Mouse (Mus musculus): Measurements from ENCODE around the gene Btf3l4. TPM values are rescaled to one million over a fixed set of nuclear protein-coding genes. Genes with fewer than 3 reads are reported as not detected.
A peak's percentile ranks its signal among the peaks of the same experiment; 100 is the strongest.

The Btf3l4 gene
- polyA plus RNA-seq (2015; fragmentation: Nextera tagmentation; extraction: Ambion mirVana), result 180 and 199 TPM in 2 replicates

DNA sequence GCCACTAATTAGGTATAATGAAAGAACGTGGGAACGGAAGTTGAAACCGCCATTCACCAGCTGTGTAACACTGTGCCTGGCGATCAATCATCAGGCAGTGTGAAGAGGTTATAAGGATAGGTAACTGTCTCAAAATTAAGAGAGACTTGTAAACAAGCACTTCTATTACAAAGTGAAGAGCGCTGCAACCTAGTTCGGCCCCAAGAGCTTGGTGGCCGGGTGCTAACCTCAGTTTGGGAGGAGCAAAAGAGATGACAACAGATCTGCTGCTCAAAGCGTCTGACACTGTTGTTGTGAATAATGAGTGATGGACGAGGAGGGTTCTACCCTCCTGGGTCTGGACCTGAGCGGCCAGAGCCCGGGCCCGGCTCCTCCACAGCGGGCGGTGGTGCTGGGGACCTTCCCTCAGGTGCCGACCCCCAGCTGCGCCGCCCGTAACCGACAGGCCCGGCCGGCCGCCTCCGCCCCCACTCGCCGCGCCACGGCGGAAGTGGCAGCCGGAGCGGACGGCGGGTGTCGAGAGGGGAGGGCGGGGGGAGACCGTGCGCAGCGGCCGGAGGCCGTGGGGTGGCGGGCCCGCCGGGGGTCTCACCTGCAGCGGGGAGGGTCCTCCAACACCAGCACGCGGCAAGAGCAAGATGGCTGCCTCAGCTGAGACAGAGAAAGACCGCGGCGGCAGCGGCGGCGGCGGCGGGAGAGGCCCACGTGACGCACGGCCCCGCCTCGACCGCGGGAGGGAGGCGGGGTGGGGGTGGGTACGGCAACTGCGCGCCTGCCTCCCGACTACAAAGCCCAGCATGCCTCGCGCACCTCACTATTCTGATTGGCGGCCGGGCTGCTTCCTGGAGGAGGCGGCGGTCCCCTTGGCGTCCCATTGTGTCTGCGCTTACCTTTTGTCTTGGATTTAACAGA lies at the start of gene Btf3l4:
Gene Btf3l4 (minus strand): TSS at position 699 of the 912 bp plus-strand sequence.
- WGBS, result under 1% methylated on average over 67 of the region's 73 CpGs
- Histone ChIP-seq H3K36me3 (peaks cover 19% of the 10 kb centered on the region), H3K27ac (peak within 1 kb of the TSS; percentile 100), H3K4me2 (peak within 1 kb of the TSS; percentile 76), H3K9me3 (no peaks in the 10 kb centered on the region), H3K9ac (peak within 1 kb of the TSS; percentile 98), H3K27me3 (no peaks in the 10 kb centered on the region), H3K4me3 (peak within 1 kb of the TSS; percentile 90), H3K4me1 (peaks cover 30% of the 10 kb centered on the region)
- ATAC-seq (ENCODE audit: insufficient number of reproducible peaks, insufficient read depth, low FRiP score, low TSS enrichment, low read depth), result peak; percentile 95

GRCm38 (mm10) chr4:108878963-108879822 lies 45.8 kb upstream of the Btf3l4 start, which contains the start of gene Rab3b:
Rab3b (plus strand) TSS chr4:108879063.
- Histone ChIP-seq H3K9me3 (no peaks in the 10 kb centered on the region), H3K9ac (peak within 1 kb of the TSS; percentile 76), H3K36me3 (no peaks in the 10 kb centered on the region), H3K4me1 (0 out of 2 replicates have a peak, but pooled peaks cover 4% of the 10 kb centered on the region), H3K27me3 (peaks cover 7% of the 10 kb centered on the region; the same call in 1 of the 2 replicates), H3K27ac (no peak within 1 kb of the TSS), H3K4me2 (peak within 1 kb of the TSS; percentile 100), H3K4me3 (peak within 1 kb of the TSS; percentile 66)
- ATAC-seq (ENCODE audit: insufficient number of reproducible peaks, insufficient read depth, low FRiP score, low TSS enrichment, low read depth), result peak; percentile 72
- under 1% methylated on average over 46 of the region's 46 CpGs for WGBS

GRCm38 (mm10) chr4:108877901-108878300 lies 44.5 kb upstream of the Btf3l4 start:
- no peak overlapping the region for H3K9ac ChIP-seq
- H3K27me3 ChIP-seq, result peaks cover 7% of the 10 kb centered on the region; the same call in 1 of the 2 replicates
- H3K36me3 ChIP-seq, result no peaks in the 10 kb centered on the region
- H3K4me1 ChIP-seq, result 0 out of 2 replicates have a peak, but pooled peaks cover 4% of the 10 kb centered on the region
- no peak overlapping the region for H3K4me3 ChIP-seq
- H3K27ac ChIP-seq, result no peak overlapping the region
- ATAC-seq (ENCODE audit: insufficient number of reproducible peaks, insufficient read depth, low FRiP score, low TSS enrichment, low read depth), result no peak
- 73% methylated on average over 6 of the region's 6 CpGs for WGBS
- no peaks in the 10 kb centered on the region for H3K9me3 ChIP-seq
- no peak overlapping the region for H3K4me2 ChIP-seq

GRCm38 (mm10) chr4:108873746-108874145 lies 40.3 kb upstream of the Btf3l4 start:
- Histone ChIP-seq H3K27me3 (no peaks in the 10 kb centered on the region), H3K9ac (no peak overlapping the region), H3K9me3 (no peaks in the 10 kb centered on the region), H3K4me1 (no peaks in the 10 kb centered on the region), H3K4me3 (no peak overlapping the region), H3K4me2 (no peak overlapping the region), H3K36me3 (no peaks in the 10 kb centered on the region), H3K27ac (no peak overlapping the region)
- ATAC-seq (ENCODE audit: insufficient number of reproducible peaks, insufficient read depth, low FRiP score, low TSS enrichment, low read depth), result no peak
- 88% methylated on average over 5 of the region's 5 CpGs for WGBS

DNA sequence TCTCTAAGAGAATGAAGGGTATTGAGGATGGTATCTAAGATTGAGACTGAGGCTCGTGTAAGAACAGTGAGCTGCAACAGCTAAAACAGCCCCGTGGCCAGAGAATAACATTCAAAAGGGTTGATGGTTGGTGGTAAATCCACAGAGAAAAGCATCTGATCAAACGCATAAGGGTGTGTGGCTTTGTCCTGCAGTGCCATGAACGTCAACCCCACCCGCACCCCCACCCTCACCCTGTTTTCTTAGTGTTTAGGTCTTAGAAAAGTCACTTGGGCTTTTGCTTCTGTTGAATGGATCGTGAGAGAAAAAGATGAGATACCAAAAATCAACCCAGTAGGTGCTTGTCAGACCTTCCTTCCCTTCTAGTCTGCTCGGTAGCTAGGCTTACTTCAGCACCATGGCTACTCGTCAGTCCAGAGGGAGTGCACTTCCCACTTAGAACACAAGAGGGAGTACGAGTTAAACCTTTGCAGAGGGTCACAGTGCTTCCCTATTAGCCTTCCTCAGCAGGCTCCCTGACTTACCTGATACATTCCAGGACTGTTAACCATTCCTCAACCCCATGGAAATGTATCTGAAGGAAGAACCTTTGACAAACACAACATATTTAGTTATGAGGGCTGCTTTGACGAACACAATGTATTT lies 36.4 kb upstream of the Btf3l4 start:
- no peaks in the 10 kb centered on the region for H3K9me3 ChIP-seq
- H3K27me3 ChIP-seq, result no peaks in the 10 kb centered on the region
- no peak overlapping the region for H3K4me2 ChIP-seq
- WGBS, result 36% methylated on average over 10 of the region's 10 CpGs
- H3K36me3 ChIP-seq, result peaks cover 4% of the 10 kb centered on the region; the same call in 1 of the 2 replicates
- no peak overlapping the region for H3K4me3 ChIP-seq
- no peaks in the 10 kb centered on the region for H3K4me1 ChIP-seq
- ATAC-seq (ENCODE audit: insufficient number of reproducible peaks, insufficient read depth, low FRiP score, low TSS enrichment, low read depth), result peak; percentile 71; the same call in 1 of the 2 replicates
- no peak overlapping the region for H3K9ac ChIP-seq
- no peak overlapping the region for H3K27ac ChIP-seq

GRCm38 (mm10) chr4:108866806-108867205 lies 33.4 kb upstream of the Btf3l4 start:
- Histone ChIP-seq H3K4me1 (no peaks in the 10 kb centered on the region), H3K4me3 (no peak overlapping the region), H3K9me3 (no peaks in the 10 kb centered on the region), H3K27ac (no peak overlapping the region), H3K9ac (no peak overlapping the region), H3K4me2 (no peak overlapping the region), H3K36me3 (peaks cover 27% of the 10 kb centered on the region), H3K27me3 (no peaks in the 10 kb centered on the region)
- ATAC-seq (ENCODE audit: insufficient number of reproducible peaks, insufficient read depth, low FRiP score, low TSS enrichment, low read depth), result no peak
- WGBS, result 88% methylated on average over 7 of the region's 7 CpGs

- Histone ChIP-seq H3K4me2 (peak within 1 kb of the TSS; percentile 94), H3K9ac (peak within 1 kb of the TSS; percentile 91), H3K27me3 (no peaks in the 10 kb centered on the region), H3K4me3 (peak within 1 kb of the TSS; percentile 95), H3K4me1 (peaks cover 18% of the 10 kb centered on the region), H3K36me3 (peaks cover 17% of the 10 kb centered on the region), H3K27ac (peak within 1 kb of the TSS; percentile 82), H3K9me3 (no peaks in the 10 kb centered on the region)
- 8% methylated on average over 20 of the region's 20 CpGs for WGBS
- ATAC-seq (ENCODE audit: insufficient number of reproducible peaks, insufficient read depth, low FRiP score, low TSS enrichment, low read depth), result no peak
Observed at GRCm38 (mm10) chr4:108848505-108848848, 15.1 kb upstream of the Btf3l4 start, which contains the start of gene A730015C16Rik. A730015C16Rik (minus strand) TSS chr4:108848619.

DNA sequence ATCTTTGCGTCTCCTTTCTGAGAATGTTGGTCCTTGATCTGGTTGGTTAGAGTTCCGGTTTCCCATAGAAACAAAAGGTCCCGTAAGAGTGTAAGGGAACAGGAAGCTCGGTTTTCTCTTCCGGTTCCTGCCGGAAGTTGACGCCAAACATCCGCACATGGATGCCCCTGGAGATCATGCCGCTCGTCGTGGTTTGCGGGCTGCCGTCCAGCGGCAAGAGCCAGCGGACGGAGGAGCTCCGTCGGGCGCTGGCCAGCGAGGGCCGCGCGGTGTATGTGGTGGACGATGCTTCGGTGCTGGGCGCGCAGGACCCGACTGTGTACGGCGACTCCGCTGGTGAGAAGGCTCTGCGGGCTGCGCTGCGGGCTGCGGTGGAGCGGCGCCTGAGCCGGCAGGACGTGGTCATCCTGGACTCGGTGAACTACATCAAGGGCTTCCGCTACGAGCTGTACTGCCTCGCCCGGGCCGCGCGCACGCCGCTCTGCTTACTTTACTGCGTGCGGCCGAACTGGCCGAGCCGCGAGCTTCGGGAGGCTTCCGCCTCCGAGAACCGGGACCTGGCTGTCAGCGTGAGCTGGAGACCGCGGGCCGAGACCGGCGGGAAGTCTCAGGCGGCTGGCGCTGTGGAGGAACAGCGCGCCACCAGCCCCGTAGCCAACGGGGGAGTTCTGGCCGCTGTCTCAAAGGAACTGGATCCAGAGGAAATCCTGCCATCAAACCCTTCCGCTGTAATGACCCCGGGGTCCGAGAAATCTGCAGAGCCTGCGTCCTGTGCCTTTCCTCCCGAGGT lies 14.5 kb upstream of the Btf3l4 start, which contains the start of gene Kti12:
Gene Kti12 (plus strand): TSS at position 71 of the 790 bp plus-strand sequence.
- Histone ChIP-seq H3K4me3 (peak within 1 kb of the TSS; percentile 95), H3K27me3 (no peaks in the 10 kb centered on the region), H3K27ac (peak within 1 kb of the TSS; percentile 82), H3K36me3 (peaks cover 12% of the 10 kb centered on the region), H3K4me2 (peak within 1 kb of the TSS; percentile 94), H3K4me1 (peaks cover 18% of the 10 kb centered on the region), H3K9ac (peak within 1 kb of the TSS; percentile 91), H3K9me3 (no peaks in the 10 kb centered on the region)
- ATAC-seq (ENCODE audit: insufficient number of reproducible peaks, insufficient read depth, low FRiP score, low TSS enrichment, low read depth), result peak; percentile 68
- under 1% methylated on average over 77 of the region's 77 CpGs for WGBS

DNA sequence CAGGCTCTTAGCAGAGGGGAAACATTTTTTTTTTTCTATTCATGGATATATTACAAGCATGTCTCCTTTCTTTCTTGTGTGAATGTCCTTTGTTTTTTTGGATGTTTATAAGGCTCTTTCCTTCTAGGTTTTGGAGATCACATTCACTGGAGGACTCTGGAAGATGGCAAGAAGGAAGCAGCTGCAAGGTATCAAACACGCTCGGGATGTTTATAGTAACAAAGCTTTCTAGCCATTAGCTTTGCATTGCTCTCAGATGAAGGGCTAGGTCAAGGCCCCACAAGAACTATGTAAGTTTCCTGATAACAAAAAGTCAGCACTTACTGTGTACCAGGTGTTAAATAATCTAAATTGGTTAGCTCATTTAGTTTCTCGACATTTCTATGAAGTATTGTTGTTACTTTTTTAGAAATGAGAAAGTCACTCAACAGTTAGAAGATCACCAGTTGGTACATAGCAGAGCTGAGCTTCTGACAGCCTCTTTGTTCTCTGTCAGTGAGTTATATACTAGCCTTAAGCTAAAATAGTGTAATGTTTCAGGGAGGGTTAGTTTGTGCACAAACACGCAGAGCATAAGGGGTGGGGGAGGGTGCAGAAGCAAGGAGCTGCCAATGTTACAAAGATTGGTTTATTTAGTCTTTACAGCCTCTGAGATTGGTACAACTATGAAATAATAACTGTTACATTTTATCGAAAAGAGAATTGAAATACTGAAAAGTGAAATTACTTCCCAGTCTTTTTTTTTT lies 12.6 kb upstream of the Btf3l4 start:
- H3K27ac ChIP-seq, result peak overlapping the region; percentile 33; the same call in 1 of the 2 replicates
- WGBS, result 76% methylated on average over 5 of the region's 5 CpGs
- H3K36me3 ChIP-seq, result peaks cover 16% of the 10 kb centered on the region
- no peaks in the 10 kb centered on the region for H3K9me3 ChIP-seq
- no peak overlapping the region for H3K4me3 ChIP-seq
- peaks cover 18% of the 10 kb centered on the region for H3K4me1 ChIP-seq
- H3K4me2 ChIP-seq, result no peak overlapping the region
- H3K27me3 ChIP-seq, result no peaks in the 10 kb centered on the region
- H3K9ac ChIP-seq, result no peak overlapping the region
- ATAC-seq (ENCODE audit: insufficient number of reproducible peaks, insufficient read depth, low FRiP score, low TSS enrichment, low read depth), result no peak

GRCm38 (mm10) chr4:108843336-108843735 lies 9.9 kb upstream of the Btf3l4 start:
- H3K9ac ChIP-seq, result no peak overlapping the region
- H3K4me2 ChIP-seq, result no peak overlapping the region
- H3K9me3 ChIP-seq, result no peaks in the 10 kb centered on the region
- no peaks in the 10 kb centered on the region; the same call in 1 of the 2 replicates for H3K4me1 ChIP-seq
- no peaks in the 10 kb centered on the region for H3K27me3 ChIP-seq
- no peak overlapping the region for H3K4me3 ChIP-seq
- no peak overlapping the region for H3K27ac ChIP-seq
- H3K36me3 ChIP-seq, result peaks cover 11% of the 10 kb centered on the region; the same call in 1 of the 2 replicates
- no peak for ATAC-seq (ENCODE audit: insufficient number of reproducible peaks, insufficient read depth, low FRiP score, low TSS enrichment, low read depth)
